ENCODE assay signal across 27 mouse cellular contexts in the genomic region with DNA sequence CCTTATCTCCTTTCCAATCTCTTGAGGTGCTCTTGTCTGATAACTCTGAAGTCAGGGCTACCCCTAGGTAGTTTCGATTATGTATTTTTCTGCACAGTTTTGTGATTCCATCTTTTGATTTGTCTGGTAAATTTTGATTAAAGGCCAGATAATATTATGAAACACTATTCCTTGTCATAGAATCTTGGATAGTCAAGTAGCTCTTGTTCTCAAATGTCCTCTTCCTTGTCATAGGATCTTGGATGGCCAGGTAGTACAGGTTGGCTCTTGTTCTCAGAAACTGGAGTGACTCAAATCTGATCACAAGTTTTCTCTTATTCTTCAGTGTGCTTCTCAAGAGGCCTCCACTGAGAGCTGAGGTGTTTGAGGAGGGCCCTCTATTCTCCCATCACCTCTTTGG. TPM values are rescaled to one million over a fixed set of nuclear protein-coding genes. Genes with fewer than 3 reads are reported as not detected.
"Had no signal": no experiment of that assay in that cellular context is flagged by ENCODE, and none has a peak within 500 bp of the region (broad histone marks: within the 10 kb centered on the region; RNA-seq: fewer than 3 reads in every experiment).

No protein-coding gene starts in this region.

- H3K36me3 ChIP-seq: kidney, embryonic 15.5 days; limb, embryonic 12.5 days; liver, embryonic 12.5 days; liver, embryonic 15.5 days; midbrain, embryonic 12.5 days; midbrain, embryonic 15.5 days; neural tube, embryonic 12.5 days; neural tube, embryonic 15.5 days had no signal

- H3K9me3 ChIP-seq: kidney, embryonic 15.5 days; limb, embryonic 12.5 days; liver, embryonic 12.5 days; liver, embryonic 15.5 days; midbrain, embryonic 12.5 days; midbrain, embryonic 15.5 days; neural tube, embryonic 12.5 days; neural tube, embryonic 15.5 days had no signal

- H3K4me3 ChIP-seq: kidney, embryonic 15.5 days; left cerebral cortex, adult 2 months; limb, embryonic 12.5 days; liver, embryonic 12.5 days; liver, embryonic 15.5 days; midbrain, embryonic 12.5 days; midbrain, embryonic 15.5 days; neural tube, embryonic 12.5 days; neural tube, embryonic 15.5 days had no signal

- H3K27ac ChIP-seq: kidney, embryonic 15.5 days; left cerebral cortex, adult 2 months; limb, embryonic 12.5 days; liver, embryonic 12.5 days; liver, embryonic 15.5 days; macrophage; midbrain, embryonic 12.5 days; midbrain, embryonic 15.5 days; neural tube, embryonic 12.5 days; neural tube, embryonic 15.5 days had no signal

- H3K27me3 ChIP-seq: kidney, embryonic 15.5 days; limb, embryonic 12.5 days; liver, embryonic 12.5 days; liver, embryonic 15.5 days; midbrain, embryonic 15.5 days; neural tube, embryonic 12.5 days; neural tube, embryonic 15.5 days had no signal

- H3K9ac ChIP-seq: kidney, embryonic 15.5 days; limb, embryonic 12.5 days; liver, embryonic 12.5 days; liver, embryonic 15.5 days; midbrain, embryonic 12.5 days; midbrain, embryonic 15.5 days; neural tube, embryonic 12.5 days; neural tube, embryonic 15.5 days had no signal

- H3K4me1 ChIP-seq: kidney, embryonic 15.5 days; liver, embryonic 12.5 days; liver, embryonic 15.5 days; midbrain, embryonic 15.5 days; neural tube, embryonic 12.5 days; neural tube, embryonic 15.5 days had no signal

- H3K4me2 ChIP-seq: kidney, embryonic 15.5 days; limb, embryonic 12.5 days; liver, embryonic 12.5 days; liver, embryonic 15.5 days; midbrain, embryonic 12.5 days; midbrain, embryonic 15.5 days; neural tube, embryonic 12.5 days; neural tube, embryonic 15.5 days had no signal

- ATAC-seq: intestine, postnatal 0 days; liver, embryonic 12.5 days; midbrain, embryonic 15.5 days had no signal

- DNase-seq: kidney, adult 8-10 months; kidney, postnatal 10 days; kidney, postnatal 36 days; layer of hippocampus, postnatal 36 days; liver; lung, adult 18-20 months; retina, postnatal 1 day; right cerebral cortex, postnatal 25 days; spleen, adult 18-20 months; thymus, adult 18-20 months; thymus, postnatal 36 days had no signal

RNA-seq across cellular contexts. Expression of gene Ftcd, which starts 55.2 kb away (rescaled TPM):
- total RNA-seq: layer of hippocampus, postnatal 10 days; layer of hippocampus, postnatal 36 days; left cerebral cortex, adult 2 months; left cerebral cortex, postnatal 10 days; left cerebral cortex, postnatal 36 days; megakaryocyte, adult 5-6 weeks had no signal
- polyA plus RNA-seq: limb, embryonic 12.5 days; macrophage; midbrain, embryonic 12.5 days; neural tube, embryonic 12.5 days; urinary bladder, adult 2 months had no signal
